Mouse (Mus musculus) heart, embryonic 14.5 days (tissue): ENCODE data around the gene Dkk3. TPM values are rescaled to one million over a fixed set of nuclear protein-coding genes. Genes with fewer than 3 reads are reported as not detected.

Experiments
- ATAC-seq: fragments of 200-750 bp; cut with Nextera tagmentation; 2 replicates; pipeline ENCODE4 v1.8.0; 2017; ENCODE audit warnings: low read depth, moderate TSS enrichment; ENCODE audit not compliant: insufficient number of reproducible peaks, insufficient read depth, low FRiP score
- H3K27ac ChIP-seq, 2 experiments: fragments of 200-500 bp in 1 of 2; fragments of 300-500 bp in 1 of 2; sonication (generic) in 1 of 2; replicated peaks in 1 of 2; 2 replicates each; pipeline ENCODE4 v1.5.1; 2012 to 2014; ENCODE audit warnings: low read depth in 2 of 2, low read length in 2 of 2, control low read depth in 1 of 2, mild to moderate bottlenecking in 1 of 2, mixed read lengths in 1 of 2; ENCODE audit not compliant: control insufficient read depth in 1 of 2, insufficient read depth in 1 of 2
- H3K27me3 ChIP-seq: fragments of 300-500 bp; sonication (generic); 2 replicates; pipeline ENCODE4 v1.6.1; 2014; ENCODE audit warnings: mild to moderate bottlenecking, low read length, control low read depth; ENCODE audit not compliant: control insufficient read depth, insufficient read depth
- H3K36me3 ChIP-seq: fragments of 300-500 bp; sonication (generic); 2 replicates; pipeline ENCODE4 v1.6.1; 2014; ENCODE audit warnings: mild to moderate bottlenecking, control low read depth, low read length, mixed read lengths; ENCODE audit not compliant: control insufficient read depth, insufficient read depth
- H3K4me1 ChIP-seq, 2 experiments: fragments of 200-500 bp in 1 of 2; fragments of 300-500 bp in 1 of 2; sonication (generic) in 1 of 2; 2 replicates each; pipeline ENCODE4 v1.6.1; 2012 to 2014; ENCODE audit warnings: low read length in 2 of 2, control low read depth in 1 of 2, mixed read lengths in 1 of 2; ENCODE audit not compliant: control insufficient read depth in 2 of 2, insufficient read depth in 2 of 2
- H3K4me2 ChIP-seq: fragments of 300-500 bp; sonication (generic); 2 replicates; pipeline ENCODE4 v1.6.1; 2014; ENCODE audit warnings: mild to moderate bottlenecking, low read length
- H3K4me3 ChIP-seq, 2 experiments: fragments of 200-500 bp in 1 of 2; fragments of 300-500 bp in 1 of 2; sonication (generic) in 1 of 2; 2 replicates each; pipeline ENCODE4 v1.5.1; 2012 to 2014; ENCODE audit warnings: low read length in 2 of 2, mild to moderate bottlenecking in 2 of 2, control low read depth in 1 of 2, low read depth in 1 of 2, moderate library complexity in 1 of 2; ENCODE audit not compliant: control insufficient read depth in 1 of 2, insufficient read depth in 1 of 2
- H3K9ac ChIP-seq: fragments of 300-500 bp; sonication (generic); 2 replicates; pipeline ENCODE4 v1.6.1; 2014; ENCODE audit warnings: mild to moderate bottlenecking, low read length
- H3K9me3 ChIP-seq: fragments of 300-500 bp; sonication (generic); 2 replicates; pipeline ENCODE4 v1.6.1; 2016; ENCODE audit warnings: low read length, control low read depth; ENCODE audit not compliant: control insufficient read depth
- WGBS: fragments of 180-500 bp; shearing (Covaris S2); extraction: QIAGEN DNeasy Blood & Tissue Kit; methylation state at CpG from one replicate; pipeline ENCODE4 v1.1.7; 2014; 5-methylcytosine and 5-hydroxymethylcytosine counted together
- polyA plus RNA-seq: library from polyadenylated mRNA; unstranded; fragments of >200 nt; fragmentation: Nextera tagmentation; extraction: Ambion mirVana; gene quantifications from 2 replicates; pipeline ENCODE4 v1.2.1, GENCODE M21; 2014

Dkk3 gene
- polyA plus RNA-seq, 1 experiment from 2014 or later, result 86.3 TPM

DNA sequence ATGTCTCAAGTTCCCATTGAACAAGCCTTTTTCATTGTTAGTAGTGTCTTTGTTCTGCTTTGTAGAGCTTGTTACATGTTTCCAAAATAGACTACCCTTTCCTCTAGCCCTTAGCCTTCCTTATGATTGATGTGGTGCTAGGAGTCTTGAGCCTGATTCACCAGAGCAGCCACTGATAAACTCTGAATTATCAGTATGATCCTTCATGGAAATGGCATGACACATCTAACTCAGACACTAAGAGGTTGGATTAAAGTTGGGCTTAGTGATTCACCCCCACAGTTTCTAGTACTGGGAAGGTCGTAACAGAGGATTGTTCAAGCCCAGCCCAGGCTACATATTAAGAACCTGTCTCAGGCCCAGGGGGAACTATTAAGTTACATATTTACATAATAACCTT is 76.2 kb downstream of the Dkk3 start:
- H3K4me2 ChIP-seq, result no peak overlapping the region
- H3K4me1 ChIP-seq, result no peaks in the 10 kb centered on the region
- no peak overlapping the region for H3K4me3 ChIP-seq
- H3K9me3 ChIP-seq, result no peaks in the 10 kb centered on the region
- no peak overlapping the region for H3K27ac ChIP-seq
- no peak overlapping the region for H3K9ac ChIP-seq
- no peaks in the 10 kb centered on the region for H3K27me3 ChIP-seq
- no peak for ATAC-seq
- H3K36me3 ChIP-seq, result peaks cover 86% of the 10 kb centered on the region
- 83% methylated on average over 1 of the region's 1 CpGs for WGBS

DNA sequence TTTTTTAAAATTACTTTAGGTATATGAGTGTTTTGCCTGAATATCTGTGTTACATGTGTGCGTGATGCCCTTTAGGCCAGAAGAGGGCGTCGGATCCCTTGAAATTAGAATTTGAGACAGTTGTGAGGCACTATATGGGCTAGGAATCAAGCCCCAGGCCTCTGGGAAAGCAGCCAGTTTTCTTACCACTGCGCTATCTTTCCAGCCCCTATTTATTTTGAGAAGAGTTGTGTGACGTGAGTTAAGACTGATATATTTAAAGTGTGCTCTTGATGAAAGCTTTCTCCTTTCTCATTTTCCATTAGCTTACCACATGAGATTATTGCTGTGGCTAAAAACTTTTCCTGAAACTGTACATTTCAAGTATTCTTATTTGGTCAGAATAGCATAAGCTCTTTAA is 84.0 kb downstream of the Dkk3 start:
- peaks cover 71% of the 10 kb centered on the region for H3K36me3 ChIP-seq

More for the DNA sequence above, 84.0 kb downstream of the Dkk3 start:
- 63% methylated on average over 5 of the region's 5 CpGs for WGBS
- no peak overlapping the region for H3K27ac ChIP-seq
- no peaks in the 10 kb centered on the region for H3K9me3 ChIP-seq
- H3K27me3 ChIP-seq, result no peaks in the 10 kb centered on the region
- no peak overlapping the region for H3K4me2 ChIP-seq
- H3K4me3 ChIP-seq, result no peak overlapping the region
- H3K4me1 ChIP-seq, result peaks cover 0 to 3% of the 10 kb centered on the region in 2 experiments; a peak in 1 of 4 replicates
- ATAC-seq, result no peak
- H3K9ac ChIP-seq, result no peak overlapping the region

Other genes starting within 250 kb of the Dkk3 start
- 77.7 and 79.5 TPM in 2 replicates for gene Usp47, start 135.6 kb downstream of the Dkk3 start, polyA plus RNA-seq
- 140 and 146 TPM in 2 replicates for gene Mical2, start 66.8 kb upstream of the Dkk3 start, polyA plus RNA-seq